Mouse (Mus musculus): ENCODE results near the gene Gm49378.

DNA sequence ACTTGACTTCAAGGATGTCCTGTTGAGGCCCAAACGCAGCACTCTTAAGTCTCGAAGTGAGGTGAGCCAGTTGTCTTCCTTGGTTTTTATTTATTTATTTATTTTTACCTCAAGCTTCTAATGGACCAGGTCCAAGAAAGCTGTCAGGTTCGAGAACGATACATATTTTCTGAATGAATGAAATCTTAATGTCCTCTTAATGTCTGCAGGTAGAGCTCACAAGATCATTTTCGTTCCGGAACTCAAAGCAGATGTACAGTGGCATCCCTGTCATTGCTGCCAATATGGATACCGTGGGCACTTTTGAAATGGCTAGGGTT lies 35.0 kb upstream of the Gm49378 start:
- TF ChIP-seq MAX (IDR thresholded peaks at IDR 0.05; ENCODE audit: low read length) (no peak), ZNF384 (IDR thresholded peaks at IDR 0.05; ENCODE audit: low read depth, low read length) (no peak), CTCF (conservative IDR thresholded peaks at IDR 0.05 in 1 of 2, IDR thresholded peaks at IDR 0.05 in 1 of 2; ENCODE audit: low read depth in 2 of 2, low read length in 2 of 2) (no peak), MXI1 (IDR thresholded peaks at IDR 0.05; ENCODE audit: low read depth, low read length) (no peak), USF2 (conservative IDR thresholded peaks at IDR 0.05; ENCODE audit: low read depth, low read length) (no peak), MEF2A (IDR thresholded peaks at IDR 0.05; ENCODE audit: borderline replicate concordance, low read depth, low read length) (no peak), TBP (conservative IDR thresholded peaks at IDR 0.05; ENCODE audit: low read depth, low read length) (no peak), JUN (IDR thresholded peaks at IDR 0.05; ENCODE audit: insufficient read depth, low read depth, low read length) (no peak), HCFC1 (IDR thresholded peaks at IDR 0.05; ENCODE audit: low read depth, low read length) (no peak), POLR2A (IDR thresholded peaks at IDR 0.05; ENCODE audit: low read depth, low read length) (no peak), ELF1 (IDR thresholded peaks at IDR 0.05; ENCODE audit: low read depth, low read length) (no peak), UBTF (IDR thresholded peaks at IDR 0.05; ENCODE audit: low read depth, low read length) (no peak)

All from CH12.LX (cell line).